Mouse (Mus musculus) liver, postnatal 0 days (tissue): Measurements from ENCODE around the gene D16Ertd472e.

Source experiments
- CTCF ChIP-seq: sonication (generic); IDR thresholded peaks from 2 replicates; pipeline ENCODE4 v1.5.1; 2016; ENCODE audit warnings: antibody characterized with exemption, low read depth
- EP300 ChIP-seq: IDR thresholded peaks from 2 replicates; pipeline ENCODE4 v1.6.1; 2016; ENCODE audit warnings: antibody characterized with exemption, low read depth, mild to moderate bottlenecking

DNA sequence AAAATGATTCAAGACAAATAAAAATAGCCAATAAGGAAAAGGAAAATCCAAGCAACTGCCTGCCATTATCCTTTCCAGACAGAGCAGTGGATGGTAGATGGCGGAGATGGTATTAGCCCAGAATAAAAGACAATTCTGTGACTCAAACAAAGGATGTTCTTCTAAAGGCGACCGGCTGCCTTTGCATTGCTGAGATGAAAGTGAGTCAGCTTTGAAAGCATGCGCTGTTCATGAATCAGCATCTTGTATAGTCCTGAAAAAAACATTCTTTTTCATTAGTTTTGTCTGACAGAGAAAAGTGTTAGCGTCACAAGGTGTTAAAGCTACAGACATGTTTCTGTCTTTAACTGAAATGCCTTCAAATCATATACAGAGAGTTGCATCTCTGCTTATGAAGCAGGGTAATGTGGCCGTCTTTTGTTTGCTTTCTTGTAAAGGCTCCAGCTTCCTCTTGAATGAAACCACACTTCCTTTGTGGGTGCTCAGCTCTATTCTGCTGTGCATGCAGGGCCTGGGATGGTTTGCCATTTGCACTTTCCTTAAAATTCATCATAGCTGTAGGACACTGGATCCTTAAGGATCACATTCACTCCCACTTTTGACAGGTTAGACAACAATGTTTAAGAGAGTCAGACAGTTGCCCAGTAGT, 44.4 kb downstream of the D16Ertd472e start:
- TF ChIP-seq CTCF (no peak), EP300 (no peak)
